Mouse (Mus musculus) right cerebral cortex, postnatal 25 days (tissue): ENCODE measurements around the gene Ints11.
A peak's percentile ranks its signal among the peaks of the same experiment; 100 is the strongest.

Experiments
- DNase-seq: peaks from one replicate; pipeline ENCODE4 v3.0.0; 2022

Gene Ints11

GRCm38 (mm10) chr4:155869317-155870033 is at the start of gene Ints11, which contains the start of gene Cptp:
Gene Ints11 (plus strand): TSS chr4:155869546.
Gene Cptp (minus strand): TSS chr4:155869440.
- peak; percentile 98 for DNase-seq

GRCm38 (mm10) chr4:155821025-155821424 is 48.3 kb upstream of the Ints11 start:
- no peak for DNase-seq

- no peak for DNase-seq
Observed at GRCm38 (mm10) chr4:155823443-155823842, 45.9 kb upstream of the Ints11 start.

- DNase-seq, result no peak
Observed at GRCm38 (mm10) chr4:155829866-155830265, 39.5 kb upstream of the Ints11 start.

GRCm38 (mm10) chr4:155830596-155830995 is 38.8 kb upstream of the Ints11 start:
- DNase-seq, result no peak

GRCm38 (mm10) chr4:155831205-155831766 is 38.1 kb upstream of the Ints11 start, which contains the start of gene Aurkaip1:
Gene Aurkaip1 (plus strand): TSS chr4:155831272.
- peak; percentile 95 for DNase-seq

GRCm38 (mm10) chr4:155831831-155832230 is 37.5 kb upstream of the Ints11 start:
- DNase-seq, result no peak

- DNase-seq, result no peak
Observed at GRCm38 (mm10) chr4:155832321-155832720, 37.0 kb upstream of the Ints11 start.

GRCm38 (mm10) chr4:155833234-155833633 is 36.1 kb upstream of the Ints11 start:
- DNase-seq, result no peak

GRCm38 (mm10) chr4:155833836-155834235 is 35.5 kb upstream of the Ints11 start:
- peak; percentile 67 for DNase-seq

GRCm38 (mm10) chr4:155837404-155838010 is 31.8 kb upstream of the Ints11 start:
- no peak for DNase-seq

GRCm38 (mm10) chr4:155838187-155839153 is 30.9 kb upstream of the Ints11 start:
- no peak for DNase-seq

- DNase-seq, result no peak
Observed at GRCm38 (mm10) chr4:155839483-155839910, 29.8 kb upstream of the Ints11 start, which contains the start of gene Mxra8. Gene Mxra8 (plus strand): TSS chr4:155839680.

GRCm38 (mm10) chr4:155840076-155841002 is 29.0 kb upstream of the Ints11 start:
- no peak for DNase-seq

GRCm38 (mm10) chr4:155841003-155841454 is 28.3 kb upstream of the Ints11 start:
- DNase-seq, result no peak

GRCm38 (mm10) chr4:155841651-155842270 is 27.6 kb upstream of the Ints11 start:
- no peak for DNase-seq

- DNase-seq, result no peak
Observed at GRCm38 (mm10) chr4:155843231-155843630, 26.1 kb upstream of the Ints11 start.

- peak; percentile 97 for DNase-seq
Observed at GRCm38 (mm10) chr4:155846871-155847578, 22.3 kb upstream of the Ints11 start, which contains the start of gene Dvl1. Gene Dvl1 (plus strand): TSS chr4:155847402.

GRCm38 (mm10) chr4:155847591-155848352 is 21.6 kb upstream of the Ints11 start:
- DNase-seq, result no peak
